Mouse (Mus musculus) MN1 (cell line): ENCODE results near the gene Kcnip4.

Source experiments
- DNase-seq: peaks from one replicate; pipeline ENCODE4 v3.0.0-alpha.2; 2016; ENCODE audit warnings: low spot score

Gene Kcnip4

GRCm38 (mm10) chr5:48410348-48410747 lies 1114.4 kb downstream of the Kcnip4 start:
- no peak for DNase-seq

DNA sequence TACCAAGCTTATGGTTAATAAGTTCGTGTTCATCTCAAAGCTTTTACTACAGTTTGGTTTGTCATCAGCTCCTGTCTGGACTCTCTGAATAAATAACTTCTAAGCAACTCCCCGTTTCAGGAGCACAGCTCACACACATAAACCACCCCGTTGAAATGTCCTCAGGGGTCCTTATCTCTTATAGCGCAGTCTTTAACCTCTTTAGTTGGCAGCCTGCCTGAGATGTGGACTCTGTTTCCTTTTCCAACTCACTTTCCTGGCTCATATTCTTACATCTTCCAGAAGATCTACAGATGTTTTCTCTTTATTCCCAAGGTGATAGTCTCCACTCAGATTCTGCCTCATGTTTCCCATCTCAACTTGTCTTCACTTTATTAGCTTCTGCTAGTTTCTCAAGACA lies 1116.4 kb downstream of the Kcnip4 start:
- DNase-seq, result no peak

DNA sequence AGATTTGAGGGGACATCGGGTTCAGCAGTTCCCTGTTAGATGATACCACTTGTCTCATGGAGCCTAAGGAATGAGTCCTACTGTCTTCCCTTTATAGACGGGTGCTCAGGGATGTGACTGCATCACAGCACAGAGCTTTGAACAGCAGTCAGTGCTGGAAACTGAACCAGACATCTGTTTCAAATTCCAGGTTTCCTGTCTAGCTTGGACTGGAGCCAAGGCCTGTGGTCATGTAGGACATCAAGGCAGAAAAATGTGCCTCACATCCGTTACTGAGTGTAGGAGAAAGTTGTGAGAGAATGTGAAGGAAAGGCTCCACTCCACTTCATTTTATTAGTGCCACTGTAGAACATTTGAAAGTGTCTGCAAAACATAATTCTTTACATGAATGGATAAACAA lies 1122.2 kb downstream of the Kcnip4 start:
- DNase-seq, result peak; percentile 39

GRCm38 (mm10) chr5:48371890-48372766 lies 1152.6 kb downstream of the Kcnip4 start:
- peak; percentile 88 for DNase-seq

GRCm38 (mm10) chr5:48349309-48349708 lies 1175.4 kb downstream of the Kcnip4 start:
- DNase-seq, result no peak

DNA sequence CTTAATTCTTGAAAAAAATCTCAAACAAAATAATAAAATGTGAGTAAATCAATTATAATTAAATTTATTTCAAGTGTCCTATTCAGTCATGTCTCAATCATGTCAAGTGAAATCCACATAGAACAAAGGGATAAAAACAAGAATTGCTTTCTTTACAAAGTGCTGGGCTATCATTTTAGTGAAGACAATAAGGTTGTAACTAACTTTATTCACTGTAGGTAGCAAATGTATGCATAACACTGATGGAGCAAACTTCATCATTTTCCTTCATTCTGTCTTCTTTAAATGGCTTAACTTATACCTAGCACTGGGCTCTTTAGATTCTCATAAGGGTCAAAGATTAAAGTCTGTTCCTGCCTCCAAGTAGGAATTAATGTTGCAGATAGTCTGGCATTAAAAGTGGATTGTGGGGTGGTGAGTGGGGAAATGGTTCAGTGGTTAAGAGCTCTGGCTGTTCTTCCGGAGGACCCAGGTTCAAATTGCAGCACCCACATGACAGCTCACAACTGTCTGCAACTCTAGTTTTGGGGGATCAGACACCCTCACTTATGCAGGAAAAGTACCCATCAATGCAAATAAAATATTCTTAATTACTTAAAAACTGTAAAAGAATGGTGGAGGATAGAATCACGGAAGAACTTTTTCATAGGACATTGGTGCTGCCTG lies 1178.6 kb downstream of the Kcnip4 start:
- DNase-seq, result no peak

DNA sequence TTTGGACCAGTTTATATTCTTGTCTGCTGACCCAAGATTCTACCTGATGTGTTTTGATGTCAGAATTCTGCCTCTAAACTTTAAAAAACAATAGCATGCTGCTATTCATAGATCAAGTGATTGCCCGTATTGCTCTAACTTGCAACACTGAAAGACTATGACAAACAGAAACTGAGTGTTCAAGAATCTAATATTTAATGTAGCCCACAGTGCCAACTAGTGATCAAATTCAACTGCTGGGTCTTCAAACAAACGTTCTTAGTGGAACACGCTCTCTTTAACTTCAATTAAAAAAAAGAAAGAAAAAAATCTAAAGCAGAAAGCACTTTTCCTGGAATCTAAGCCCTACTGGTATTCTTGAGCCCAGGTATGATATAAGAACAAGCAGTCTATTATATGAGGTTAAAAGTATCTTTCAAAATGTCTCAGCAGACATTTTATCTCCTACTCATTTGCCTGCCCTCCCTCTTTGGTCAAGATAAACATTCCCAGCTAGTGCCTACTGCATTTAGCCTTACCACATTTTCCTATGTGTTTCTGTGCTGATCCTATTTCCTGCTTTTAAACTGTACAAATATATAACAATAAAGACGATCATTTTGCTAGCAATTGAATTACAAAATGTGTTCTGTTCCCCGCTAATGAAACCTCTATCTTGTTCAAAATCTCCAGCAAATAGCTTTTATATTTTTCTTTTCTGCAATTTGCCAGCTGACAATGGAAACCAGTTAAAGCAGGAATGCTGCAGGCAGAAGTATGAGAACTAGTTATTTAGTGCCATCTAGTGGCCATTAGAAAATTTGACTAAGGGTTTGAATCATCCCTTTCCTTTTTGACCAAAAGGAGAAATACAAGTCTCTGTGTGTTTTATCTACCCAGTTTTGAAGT lies 1179.4 kb downstream of the Kcnip4 start:
- DNase-seq, result peak; percentile 80

DNA sequence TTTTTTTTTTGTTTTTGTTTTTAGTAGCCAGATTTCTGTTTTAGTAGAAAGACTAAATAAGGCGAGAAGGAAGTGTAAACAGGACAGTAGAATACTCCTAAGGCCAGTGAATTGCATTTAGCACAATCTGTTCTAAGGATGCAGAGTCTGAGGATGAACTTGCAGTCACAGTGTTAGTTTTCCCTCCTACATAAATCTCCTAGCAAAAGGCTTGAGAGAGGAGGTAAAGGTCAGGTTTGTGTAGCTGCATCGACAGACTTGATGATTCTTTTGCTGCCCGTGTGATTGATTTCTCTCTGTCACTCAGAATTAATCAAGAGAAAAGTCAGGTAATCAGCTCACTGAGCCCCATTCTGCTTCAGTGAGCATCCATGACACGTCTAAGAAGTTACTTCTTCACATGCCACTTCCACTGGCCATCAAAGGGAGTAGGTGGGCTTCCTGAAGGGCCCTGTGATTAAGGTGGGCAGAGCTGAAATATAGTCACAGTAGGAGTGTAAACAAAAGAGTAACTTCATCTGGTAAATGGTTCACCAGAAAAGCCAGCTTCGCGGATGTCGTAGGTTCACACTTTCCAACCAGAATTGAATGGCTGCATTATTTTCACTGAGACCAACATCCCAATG lies 1183.8 kb downstream of the Kcnip4 start:
- no peak for DNase-seq
